Mouse (Mus musculus) neural tube, embryonic 13.5 days (tissue): Measurements from ENCODE around the gene Shroom2. TPM values are rescaled to one million over a fixed set of nuclear protein-coding genes. Genes with fewer than 3 reads are reported as not detected.

Experiments
- ATAC-seq: fragments of 200-750 bp; cut with Nextera tagmentation; 2 replicates; pipeline ENCODE4 v1.8.0; 2017; ENCODE audit warnings: low read depth, mild to moderate bottlenecking, moderate TSS enrichment, moderate library complexity
- H3K27ac ChIP-seq: fragments of 300-500 bp; sonication (generic); replicated peaks from 2 replicates; pipeline ENCODE4 v1.5.1; 2015; ENCODE audit warnings: moderate library complexity, mild to moderate bottlenecking, inconsistent platforms
- H3K27me3 ChIP-seq: fragments of 300-500 bp; sonication (generic); 2 replicates; pipeline ENCODE4 v1.6.1; 2015; ENCODE audit warnings: mild to moderate bottlenecking, inconsistent platforms
- H3K36me3 ChIP-seq: fragments of 300-500 bp; sonication (generic); 2 replicates; pipeline ENCODE4 v1.6.1; 2015; ENCODE audit warnings: mild to moderate bottlenecking, inconsistent platforms
- H3K4me1 ChIP-seq: fragments of 300-500 bp; sonication (generic); replicated peaks from 2 replicates; pipeline ENCODE4 v1.6.1; 2015; ENCODE audit warnings: inconsistent platforms
- H3K4me2 ChIP-seq: fragments of 300-500 bp; sonication (generic); 2 replicates; pipeline ENCODE4 v1.6.1; 2015; ENCODE audit warnings: inconsistent platforms, mild to moderate bottlenecking, moderate library complexity
- H3K4me3 ChIP-seq: fragments of 300-500 bp; sonication (generic); 2 replicates; pipeline ENCODE4 v1.5.1; 2015; ENCODE audit warnings: mild to moderate bottlenecking, inconsistent platforms
- H3K9ac ChIP-seq: fragments of 300-500 bp; sonication (generic); 2 replicates; pipeline ENCODE4 v1.6.1; 2015; ENCODE audit warnings: moderate library complexity, mild to moderate bottlenecking, inconsistent platforms
- H3K9me3 ChIP-seq: fragments of 300-500 bp; sonication (generic); 2 replicates; pipeline ENCODE4 v1.6.1; 2016; ENCODE audit warnings: inconsistent platforms
- WGBS: fragments of 180-500 bp; shearing (Covaris S2); methylation state at CpG from one replicate; pipeline ENCODE4 v1.1.7; 2015; 5-methylcytosine and 5-hydroxymethylcytosine counted together
- polyA plus RNA-seq: library from polyadenylated mRNA; unstranded; fragments of >200 nt; fragmentation: Nextera tagmentation; extraction: Ambion mirVana; gene quantifications from 2 replicates; pipeline ENCODE4 v1.2.1, GENCODE M21; 2015

Shroom2 gene
- polyA plus RNA-seq, 1 experiment from 2014 or later = 73.0 TPM

GRCm38 (mm10) chrX:152679190-152679814 is 90.0 kb downstream of the Shroom2 start:
- no peaks in the 10 kb centered on the region for H3K9me3 ChIP-seq
- no peak overlapping the region for H3K27ac ChIP-seq
- no peak overlapping the region for H3K4me2 ChIP-seq
- WGBS = 67% methylated on average over 2 of the region's 2 CpGs
- H3K9ac ChIP-seq = no peak overlapping the region
- no peak for ATAC-seq
- peaks cover 29% of the 10 kb centered on the region for H3K27me3 ChIP-seq
- H3K4me1 ChIP-seq = no peaks in the 10 kb centered on the region
- H3K4me3 ChIP-seq = no peak overlapping the region
- no peaks in the 10 kb centered on the region for H3K36me3 ChIP-seq

- Histone ChIP-seq H3K36me3 (no peaks in the 10 kb centered on the region), H3K4me1 (no peaks in the 10 kb centered on the region), H3K9ac (no peak overlapping the region), H3K27ac (no peak overlapping the region), H3K4me2 (no peak overlapping the region), H3K4me3 (no peak overlapping the region), H3K9me3 (no peaks in the 10 kb centered on the region), H3K27me3 (peaks cover 40% of the 10 kb centered on the region)
- no peak for ATAC-seq
- WGBS = 60% methylated on average over 3 of the region's 3 CpGs
These were observed 92.9 kb downstream of the Shroom2 start for GRCm38 (mm10) chrX:152676357-152676756.

GRCm38 (mm10) chrX:152673431-152673830 is 95.8 kb downstream of the Shroom2 start:
- Histone ChIP-seq H3K4me1 (no peaks in the 10 kb centered on the region), H3K27ac (no peak overlapping the region), H3K4me3 (no peak overlapping the region), H3K36me3 (no peaks in the 10 kb centered on the region), H3K4me2 (no peak overlapping the region), H3K9ac (no peak overlapping the region), H3K27me3 (peaks cover 44% of the 10 kb centered on the region), H3K9me3 (no peaks in the 10 kb centered on the region)
- ATAC-seq = no peak
- 76% methylated on average over 3 of the region's 3 CpGs for WGBS

GRCm38 (mm10) chrX:152657363-152658036 is 111.8 kb downstream of the Shroom2 start:
- H3K9ac ChIP-seq = no peak overlapping the region
- no peak overlapping the region for H3K27ac ChIP-seq
- H3K9me3 ChIP-seq = no peaks in the 10 kb centered on the region
- H3K4me2 ChIP-seq = no peak overlapping the region
- peaks cover 76% of the 10 kb centered on the region for H3K27me3 ChIP-seq
- no peaks in the 10 kb centered on the region for H3K36me3 ChIP-seq
- WGBS = 42% methylated on average over 4 of the region's 4 CpGs
- ATAC-seq = no peak
- peaks cover 9% of the 10 kb centered on the region for H3K4me1 ChIP-seq
- no peak overlapping the region for H3K4me3 ChIP-seq

GRCm38 (mm10) chrX:152656609-152656939 is 112.7 kb downstream of the Shroom2 start:
- Histone ChIP-seq H3K4me2 (peak overlapping the region; percentile 36), H3K27ac (peak overlapping the region; percentile 76), H3K9ac (no peak overlapping the region), H3K4me1 (peaks cover 9% of the 10 kb centered on the region), H3K36me3 (no peaks in the 10 kb centered on the region), H3K27me3 (peaks cover 78% of the 10 kb centered on the region), H3K9me3 (no peaks in the 10 kb centered on the region), H3K4me3 (no peak overlapping the region)
- peak; percentile 15; the same call in 1 of the 2 replicates for ATAC-seq
- 74% methylated on average over 2 of the region's 2 CpGs for WGBS

GRCm38 (mm10) chrX:152655796-152656608 is 113.3 kb downstream of the Shroom2 start:
- WGBS = 30% methylated on average over 8 of the region's 8 CpGs
- peaks cover 9% of the 10 kb centered on the region for H3K4me1 ChIP-seq
- no peaks in the 10 kb centered on the region for H3K9me3 ChIP-seq
- no peak overlapping the region for H3K9ac ChIP-seq
- ATAC-seq = peak; percentile 94
- no peaks in the 10 kb centered on the region for H3K36me3 ChIP-seq
- peak overlapping the region; percentile 12; the same call in 1 of the 2 replicates for H3K4me3 ChIP-seq
- peak overlapping the region; percentile 36 for H3K4me2 ChIP-seq
- peaks cover 78% of the 10 kb centered on the region for H3K27me3 ChIP-seq
- H3K27ac ChIP-seq = peak overlapping the region; percentile 76

GRCm38 (mm10) chrX:152652676-152653075 is 116.6 kb downstream of the Shroom2 start:
- no peak overlapping the region for H3K27ac ChIP-seq
- WGBS = 59% methylated on average over 2 of the region's 2 CpGs

GRCm38 (mm10) chrX:152644827-152645226 is 124.4 kb downstream of the Shroom2 start:
- H3K9me3 ChIP-seq = no peaks in the 10 kb centered on the region
- no peak overlapping the region for H3K4me3 ChIP-seq
- H3K27ac ChIP-seq = no peak overlapping the region
- WGBS = 25% methylated on average over 4 of the region's 4 CpGs
- H3K36me3 ChIP-seq = no peaks in the 10 kb centered on the region
- 0 out of 2 replicates have a peak, but pooled peaks cover 3% of the 10 kb centered on the region for H3K4me1 ChIP-seq
- peaks cover 38% of the 10 kb centered on the region for H3K27me3 ChIP-seq
- peak overlapping the region; percentile 46; the same call in 1 of the 2 replicates for H3K4me2 ChIP-seq
- no peak overlapping the region for H3K9ac ChIP-seq
- peak; percentile 44; the same call in 1 of the 2 replicates for ATAC-seq

More at GRCm38 (mm10) chrX:152652676-152653075, 116.6 kb downstream of the Shroom2 start:
- no peak for ATAC-seq
- Histone ChIP-seq H3K4me1 (peaks cover 9% of the 10 kb centered on the region), H3K27me3 (peaks cover 80% of the 10 kb centered on the region), H3K4me3 (no peak overlapping the region), H3K36me3 (no peaks in the 10 kb centered on the region), H3K9me3 (no peaks in the 10 kb centered on the region), H3K4me2 (no peak overlapping the region), H3K9ac (no peak overlapping the region)

GRCm38 (mm10) chrX:152643679-152644638 is 125.3 kb downstream of the Shroom2 start:
- H3K4me1 ChIP-seq = 0 out of 2 replicates have a peak, but pooled peaks cover 3% of the 10 kb centered on the region
- no peaks in the 10 kb centered on the region for H3K36me3 ChIP-seq
- peak overlapping the region; percentile 82 for H3K27ac ChIP-seq
- H3K4me3 ChIP-seq = peak overlapping the region; percentile 41
- H3K27me3 ChIP-seq = peaks cover 32% of the 10 kb centered on the region
- no peaks in the 10 kb centered on the region for H3K9me3 ChIP-seq
- peak overlapping the region; percentile 46 for H3K4me2 ChIP-seq
- peak; percentile 77 for ATAC-seq
- peak overlapping the region; percentile 70 for H3K9ac ChIP-seq
- 28% methylated on average over 11 of the region's 11 CpGs for WGBS

- H3K27me3 ChIP-seq = peaks cover 25% of the 10 kb centered on the region
- no peaks in the 10 kb centered on the region for H3K36me3 ChIP-seq
- 0 out of 2 replicates have a peak, but pooled peaks cover 3% of the 10 kb centered on the region for H3K4me1 ChIP-seq
- H3K9me3 ChIP-seq = no peaks in the 10 kb centered on the region
- peak overlapping the region; percentile 70; the same call in 1 of the 2 replicates for H3K9ac ChIP-seq
- ATAC-seq = peak; percentile 82
- H3K4me3 ChIP-seq = peak overlapping the region; percentile 41
- peak overlapping the region; percentile 46 for H3K4me2 ChIP-seq
- H3K27ac ChIP-seq = peak overlapping the region; percentile 82; the same call in 1 of the 2 replicates
These were observed 126.1 kb downstream of the Shroom2 start for GRCm38 (mm10) chrX:152643201-152643600.

- H3K9me3 ChIP-seq = no peaks in the 10 kb centered on the region
- H3K4me1 ChIP-seq = 0 out of 2 replicates have a peak, but pooled peaks cover 3% of the 10 kb centered on the region
- H3K4me3 ChIP-seq = peak overlapping the region; percentile 29
- peak overlapping the region; percentile 46 for H3K4me2 ChIP-seq
- H3K27ac ChIP-seq = no peak overlapping the region
- WGBS = 51% methylated on average over 2 of the region's 2 CpGs
- H3K9ac ChIP-seq = no peak overlapping the region
- H3K36me3 ChIP-seq = no peaks in the 10 kb centered on the region
- H3K27me3 ChIP-seq = peaks cover 22% of the 10 kb centered on the region
- no peak for ATAC-seq
These were observed 126.6 kb downstream of the Shroom2 start for GRCm38 (mm10) chrX:152642627-152643026.
